Comparison of ENCODE assay signal across 7 mouse cellular contexts in genomic region chr2:69679990-69680389, GRCm38 (mm10). TPM values are rescaled to one million over a fixed set of nuclear protein-coding genes. Genes with fewer than 3 reads are reported as not detected.
DNase-seq lines count a peak whose midpoint lies in the region; ATAC-seq and TF ChIP-seq lines count a peak whose summit lies in the region.

No protein-coding gene starts in this region.

- H3K27me3 ChIP-seq in liver, embryonic 11.5 days (replicated peaks; ENCODE audit: control insufficient read depth, insufficient read depth, low read length): no peaks in the 10 kb centered on the region
- no peaks in the 10 kb centered on the region for H3K27me3 ChIP-seq in E14TG2a.4 (ENCODE audit: insufficient read depth, low read length)
- H3K27me3 ChIP-seq in small intestine, adult 2 months (ENCODE audit: control insufficient read depth, insufficient read depth, low read length): no peaks in the 10 kb centered on the region; the same call in 1 of the 2 replicates

- DNase-seq in liver: peak; percentile 49
- DNase-seq in liver, embryonic 11.5 days (ENCODE audit: low spot score): no peak
- DNase-seq in T-cell, adult 2 months (ENCODE audit: low spot score): peak; percentile 10
- no peak for DNase-seq in yolk sac, embryonic 10.5 days (ENCODE audit: low spot score)
- DNase-seq in neural tube, embryonic 10.5 days (ENCODE audit: extremely low spot score, low spot score): no peak

- H3K27ac ChIP-seq in liver, embryonic 11.5 days (ENCODE audit: low read depth, low read length): no peak overlapping the region
- H3K27ac ChIP-seq in small intestine, adult 2 months (ENCODE audit: insufficient read depth, low read depth, low read length): no peak overlapping the region

- H3K4me2 ChIP-seq in liver, embryonic 11.5 days: no peak overlapping the region

- no peak for ATAC-seq in liver, embryonic 11.5 days (replicated peaks; ENCODE audit: low FRiP score)

- no peaks in the 10 kb centered on the region; the same call in 1 of the 2 replicates for H3K36me3 ChIP-seq in liver, embryonic 11.5 days (ENCODE audit: control insufficient read depth, insufficient read depth, low read length)
- H3K36me3 ChIP-seq in E14TG2a.4 (ENCODE audit: insufficient read depth, low read length): no peaks in the 10 kb centered on the region
- H3K36me3 ChIP-seq in small intestine, adult 2 months (ENCODE audit: control insufficient read depth, insufficient read depth, low read length): no peaks in the 10 kb centered on the region

- no peaks in the 10 kb centered on the region for H3K9me3 ChIP-seq in liver, embryonic 11.5 days (ENCODE audit: control insufficient read depth, low read length)
- H3K9me3 ChIP-seq in E14TG2a.4 (ENCODE audit: low read length): no peaks in the 10 kb centered on the region

- H3K9ac ChIP-seq in liver, embryonic 11.5 days (ENCODE audit: low read depth, low read length): no peak overlapping the region

- H3K4me1 ChIP-seq in liver, embryonic 11.5 days (replicated peaks; ENCODE audit: control insufficient read depth, insufficient read depth, low read length): no peaks in the 10 kb centered on the region
- H3K4me1 ChIP-seq in E14TG2a.4 (replicated peaks; ENCODE audit: low read depth, low read length): no peaks in the 10 kb centered on the region
- H3K4me1 ChIP-seq in small intestine, adult 2 months (ENCODE audit: control insufficient read depth, insufficient read depth, insufficient read length, low read length): no peaks in the 10 kb centered on the region

- TF ChIP-seq POLR2A in small intestine, adult 2 months (IDR thresholded peaks at IDR 0.05; ENCODE audit: low read depth, low read length): no peak

- TF ChIP-seq CTCF in E14TG2a.4 (conservative IDR thresholded peaks at IDR 0.05; ENCODE audit: low read length): peak; percentile 67
- peak; percentile 29; the same call in 1 of the 2 replicates for TF ChIP-seq CTCF in small intestine, adult 2 months (IDR thresholded peaks at IDR 0.05; ENCODE audit: extremely low read depth, insufficient read length, insufficient replicate concordance, low read depth, low read length)

- whole genome bisulfite sequencing in liver, embryonic 11.5 days: 52% methylated on average over 6 of the region's 6 CpGs
- WGBS in small intestine, adult 2 months: 70% methylated on average over 6 of the region's 6 CpGs

- no peak overlapping the region for H3K4me3 ChIP-seq in liver, embryonic 11.5 days (ENCODE audit: low read depth, low read length)
- no peak overlapping the region for H3K4me3 ChIP-seq in E14TG2a.4 (replicated peaks; ENCODE audit: low read length)
- no peak overlapping the region for H3K4me3 ChIP-seq in small intestine, adult 2 months (ENCODE audit: low read depth, low read length)

RNA-seq across cellular contexts. Expression of gene Klhl41, which starts 10.1 kb away (rescaled TPM):
- 0.22 and 0.75 TPM in 2 replicates for polyA plus RNA-seq in liver, embryonic 11.5 days (2014; fragmentation: Nextera tagmentation; extraction: Ambion mirVana)
- not detected in 2 replicates for polyA plus RNA-seq in small intestine, adult 2 months (2012; rRNA removed)

RNA-seq across cellular contexts. Expression of gene Bbs5, which starts 33.0 kb away (rescaled TPM):
- 8.4 and 10.9 TPM in 2 replicates for polyA plus RNA-seq in liver, embryonic 11.5 days (2014; fragmentation: Nextera tagmentation; extraction: Ambion mirVana)
- polyA plus RNA-seq in small intestine, adult 2 months (2012; rRNA removed): not detected in 2 replicates

RNA-seq across cellular contexts. Expression of gene Fastkd1, which starts 33.3 kb away (rescaled TPM):
- polyA plus RNA-seq in liver, embryonic 11.5 days (2014; fragmentation: Nextera tagmentation; extraction: Ambion mirVana): 16.0 and 17.0 TPM in 2 replicates
- 1.1 and 1.2 TPM in 2 replicates for polyA plus RNA-seq in small intestine, adult 2 months (2012; rRNA removed)

RNA-seq across cellular contexts. Expression of gene Ppig, which starts 42.4 kb away (rescaled TPM):
- polyA plus RNA-seq in liver, embryonic 11.5 days (2014; fragmentation: Nextera tagmentation; extraction: Ambion mirVana): 98.3 and 110 TPM in 2 replicates
- 0.20 and 0.30 TPM in 2 replicates for polyA plus RNA-seq in small intestine, adult 2 months (2012; rRNA removed)

Comparison
In these comparisons a context has a peak if more than half of its experiments do, and no peak if none do; other contexts are left out.
1. DNase-seq: peak in liver (single experiment) and T-cell, adult 2 months (single experiment); none in liver, embryonic 11.5 days (single experiment), yolk sac, embryonic 10.5 days (single experiment) and neural tube, embryonic 10.5 days (single experiment).